Mouse (Mus musculus): ENCODE results near the gene Asic1. TPM values are rescaled to one million over a fixed set of nuclear protein-coding genes. Genes with fewer than 3 reads are reported as not detected.

The Asic1 gene
- polyA plus RNA-seq, 1 experiment from 2014 or later = 0.83 TPM

DNA sequence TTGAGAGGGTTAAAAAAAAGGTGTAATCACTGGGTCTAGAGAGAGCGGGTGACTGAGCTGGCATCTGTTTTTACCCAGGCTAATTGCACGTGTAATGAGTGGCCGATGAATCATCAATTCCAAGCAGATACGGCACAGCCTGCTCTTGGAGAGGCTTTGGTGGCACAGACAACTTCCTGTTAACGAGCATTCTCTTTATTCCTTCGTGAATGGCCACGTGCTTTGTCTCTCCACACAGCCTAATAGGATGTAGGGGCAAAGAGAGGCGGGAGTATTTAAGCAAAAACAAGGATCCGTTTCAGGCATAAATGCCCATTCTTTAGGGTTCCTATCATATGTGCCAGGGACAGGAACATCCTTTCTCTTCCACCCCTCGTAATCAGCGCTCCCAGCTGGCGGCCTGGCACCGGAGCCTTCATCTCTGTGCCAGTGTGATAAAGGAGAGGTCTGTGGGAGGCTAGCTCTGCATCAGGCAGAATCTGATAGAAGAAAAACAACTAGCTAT is 45.2 kb downstream of the Asic1 start:
- DNase-seq (no peak), ATAC-seq (ENCODE audit: insufficient read depth) (no peak)
- no peak overlapping the region for H3K4me3 ChIP-seq (ENCODE audit: low read depth, low read length)
- no peaks in the 10 kb centered on the region for H3K4me1 ChIP-seq (ENCODE audit: insufficient read depth)
- H3K36me3 ChIP-seq (ENCODE audit: insufficient read depth) = peaks cover 53% of the 10 kb centered on the region
- TF ChIP-seq CTCF (IDR thresholded peaks at IDR 0.05; ENCODE audit: low read depth) = no peak
- no peak overlapping the region for H3K4me2 ChIP-seq
- WGBS = 83% methylated on average over 13 of the region's 13 CpGs
- H3K27ac ChIP-seq (ENCODE audit: low read depth) = no peak overlapping the region
- no peak overlapping the region for H3K9ac ChIP-seq
- H3K27me3 ChIP-seq (ENCODE audit: insufficient read depth, low read length) = no peaks in the 10 kb centered on the region
- H3K9me3 ChIP-seq (ENCODE audit: low read depth, low read length) = no peaks in the 10 kb centered on the region

DNA sequence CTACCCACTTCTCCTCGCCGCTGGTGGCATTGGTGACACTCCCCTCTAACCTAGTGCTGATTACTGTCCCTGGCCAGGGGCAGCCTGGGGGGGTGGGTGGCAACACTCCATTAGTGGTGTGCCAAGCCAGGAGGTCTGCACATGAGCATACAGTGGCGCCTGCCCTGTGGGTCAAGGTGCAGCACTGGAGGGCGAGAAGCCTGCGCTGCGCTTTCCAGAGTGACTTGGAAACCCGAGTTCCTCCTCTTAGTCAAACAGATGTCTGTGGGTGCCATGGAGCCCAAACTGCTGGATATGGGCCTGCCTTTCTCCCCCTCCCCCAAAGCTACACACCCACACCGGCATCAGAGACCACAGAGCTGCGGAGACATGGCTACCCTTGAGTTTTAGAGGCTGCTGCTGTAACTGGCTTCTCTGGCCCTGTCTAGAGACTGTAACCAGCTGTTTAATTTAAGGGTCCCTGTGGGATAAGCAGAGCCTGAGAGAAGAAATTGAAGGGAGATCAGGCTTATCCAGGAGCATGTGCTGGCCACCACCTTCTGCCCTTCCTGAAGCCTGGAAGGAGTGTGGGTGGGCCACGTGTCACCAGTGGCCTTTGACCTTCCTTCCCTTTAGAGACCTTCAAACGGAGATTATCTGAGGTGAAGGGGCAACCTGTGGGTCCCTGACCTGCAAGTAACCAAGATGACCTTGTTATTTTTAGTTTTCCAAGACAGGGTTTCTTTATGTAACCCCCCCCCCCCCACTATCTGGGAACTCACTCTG is 46.0 kb downstream of the Asic1 start:
- DNase-seq = peak; percentile 22
- ATAC-seq (ENCODE audit: insufficient read depth) = no peak
- no peak for TF ChIP-seq CTCF (IDR thresholded peaks at IDR 0.05; ENCODE audit: low read depth)
- H3K9me3 ChIP-seq (ENCODE audit: low read depth, low read length) = no peaks in the 10 kb centered on the region
- 55% methylated on average over 11 of the region's 11 CpGs for WGBS
- peaks cover 49% of the 10 kb centered on the region for H3K36me3 ChIP-seq (ENCODE audit: insufficient read depth)
- no peak overlapping the region for H3K4me3 ChIP-seq (ENCODE audit: low read depth, low read length)
- H3K4me2 ChIP-seq = no peak overlapping the region
- no peak overlapping the region for H3K9ac ChIP-seq
- no peaks in the 10 kb centered on the region for H3K27me3 ChIP-seq (ENCODE audit: insufficient read depth, low read length)
- H3K4me1 ChIP-seq (ENCODE audit: insufficient read depth) = no peaks in the 10 kb centered on the region
- H3K27ac ChIP-seq (ENCODE audit: low read depth) = no peak overlapping the region

DNA sequence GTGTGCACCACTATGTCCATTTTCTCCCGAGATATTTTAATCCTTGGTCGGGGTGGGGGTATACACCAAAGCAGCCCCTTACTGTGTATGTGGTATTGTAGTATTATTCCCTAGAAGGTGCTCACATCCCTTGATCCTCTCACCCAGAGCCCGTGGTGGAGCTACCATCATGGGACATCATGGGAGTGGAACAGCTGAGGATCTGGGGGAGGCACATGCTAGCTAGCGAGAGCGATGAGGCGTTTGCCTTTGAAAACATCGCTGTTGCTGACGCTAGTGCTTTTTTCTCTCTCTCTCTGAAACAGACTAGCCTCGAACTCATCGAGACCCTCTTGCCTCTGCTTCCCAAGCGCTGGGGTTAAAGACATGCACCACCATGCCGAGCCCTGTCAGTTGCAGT is 46.6 kb downstream of the Asic1 start:
- no peaks in the 10 kb centered on the region for H3K27me3 ChIP-seq (ENCODE audit: insufficient read depth, low read length)
- no peaks in the 10 kb centered on the region for H3K4me1 ChIP-seq (ENCODE audit: insufficient read depth)
- H3K27ac ChIP-seq (ENCODE audit: low read depth) = no peak overlapping the region
- no peaks in the 10 kb centered on the region for H3K9me3 ChIP-seq (ENCODE audit: low read depth, low read length)
- ATAC-seq (ENCODE audit: insufficient read depth) = no peak
- WGBS = 84% methylated on average over 12 of the region's 12 CpGs
- no peak overlapping the region for H3K4me2 ChIP-seq
- no peak overlapping the region for H3K9ac ChIP-seq
- H3K36me3 ChIP-seq (ENCODE audit: insufficient read depth) = peaks cover 43% of the 10 kb centered on the region
- no peak for TF ChIP-seq CTCF (IDR thresholded peaks at IDR 0.05; ENCODE audit: low read depth)
- no peak overlapping the region for H3K4me3 ChIP-seq (ENCODE audit: low read depth, low read length)
- DNase-seq = no peak

DNA sequence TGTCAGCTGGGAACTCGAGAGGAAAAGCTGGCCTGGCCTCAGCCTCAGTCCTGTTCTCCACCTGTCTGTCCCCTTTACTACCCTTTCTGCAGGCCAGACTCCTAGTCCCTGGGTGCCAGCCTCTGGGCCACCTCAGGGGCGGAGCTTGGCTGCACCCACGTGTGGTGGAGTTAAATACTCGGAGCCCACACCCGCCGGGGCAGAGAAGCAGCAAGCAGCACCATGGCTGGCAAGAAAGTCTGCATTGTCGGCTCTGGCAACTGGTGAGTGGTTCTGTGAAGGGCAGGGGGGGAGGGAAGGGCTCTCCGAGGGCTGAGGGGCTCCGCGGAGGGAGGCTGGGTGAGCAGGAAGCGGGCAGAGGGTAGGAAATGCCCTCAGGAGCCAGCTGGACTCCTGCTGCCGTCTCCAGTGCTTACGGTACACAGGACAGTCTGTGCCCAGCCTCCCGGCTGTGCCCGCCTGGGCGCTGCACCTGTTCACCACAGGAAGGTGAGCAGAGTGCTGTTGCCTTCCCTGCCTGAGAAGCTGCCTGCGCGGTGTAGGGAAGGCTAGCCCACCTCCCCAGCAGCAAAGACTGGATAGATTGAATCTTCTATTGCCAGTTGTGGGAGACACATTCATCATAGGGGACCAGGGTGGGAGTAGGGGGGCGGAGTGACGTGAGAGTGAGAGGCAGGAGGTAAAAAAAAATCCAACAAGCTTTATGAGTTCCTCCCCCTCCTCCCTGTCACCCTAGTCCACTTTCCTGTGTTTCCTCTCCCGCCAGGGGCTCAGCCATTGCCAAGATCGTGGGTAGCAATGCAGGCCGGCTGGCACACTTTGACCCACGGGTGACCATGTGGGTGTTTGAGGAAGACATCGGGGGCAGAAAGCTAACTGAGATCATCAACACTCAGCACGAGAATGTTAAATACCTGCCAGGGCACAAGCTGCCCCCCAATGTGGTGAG is 47.5 kb downstream of the Asic1 start, which contains the start of gene Gpd1:
TSS of gene Gpd1 (plus strand) at position 130 of the 949 bp plus-strand sequence.
- Histone ChIP-seq H3K36me3 (ENCODE audit: insufficient read depth) (peaks cover 34% of the 10 kb centered on the region), H3K27me3 (ENCODE audit: insufficient read depth, low read length) (no peaks in the 10 kb centered on the region), H3K9ac (no peak within 1 kb of the TSS), H3K4me2 (no peak within 1 kb of the TSS), H3K4me3 (ENCODE audit: low read depth, low read length) (no peak within 1 kb of the TSS), H3K27ac (ENCODE audit: low read depth) (no peak within 1 kb of the TSS; the same call in 1 of the 2 replicates), H3K9me3 (ENCODE audit: low read depth, low read length) (no peaks in the 10 kb centered on the region), H3K4me1 (ENCODE audit: insufficient read depth) (no peaks in the 10 kb centered on the region)
- DNase-seq (no peak), ATAC-seq (ENCODE audit: insufficient read depth) (no peak)
- WGBS = 59% methylated on average over 26 of the region's 26 CpGs
- TF ChIP-seq CTCF (IDR thresholded peaks at IDR 0.05; ENCODE audit: low read depth) = no peak

DNA sequence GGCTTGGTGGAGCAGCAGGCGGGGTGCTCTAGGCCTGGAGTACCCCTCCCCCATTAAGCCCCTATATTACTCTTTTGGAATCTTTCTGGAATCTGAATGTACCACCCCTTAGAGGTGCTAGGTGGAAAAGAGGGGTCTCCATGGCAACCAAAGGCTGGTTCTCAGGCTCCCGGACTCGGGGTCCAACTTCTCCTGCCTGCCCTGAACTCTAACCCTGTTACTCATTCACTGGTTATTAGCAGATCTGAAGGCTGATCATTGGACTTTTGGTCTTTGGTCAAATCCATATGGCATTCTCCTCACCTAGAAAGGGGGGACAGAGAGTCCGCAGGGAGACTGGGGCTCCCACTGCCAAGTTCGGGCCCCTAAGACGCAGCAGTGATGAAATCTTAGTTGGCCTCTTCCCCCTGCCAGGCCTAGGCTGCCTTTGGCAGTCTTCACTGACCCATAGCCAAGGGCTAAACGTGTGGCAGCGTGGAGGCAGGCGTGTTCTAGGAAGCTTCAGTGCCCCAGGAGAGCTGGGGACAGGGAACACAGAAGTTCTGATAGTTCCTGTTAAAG is 48.4 kb downstream of the Asic1 start:
- Histone ChIP-seq H3K4me1 (ENCODE audit: insufficient read depth) (peaks cover 4% of the 10 kb centered on the region; the same call in 1 of the 2 replicates), H3K4me3 (ENCODE audit: low read depth, low read length) (no peak overlapping the region), H3K9ac (no peak overlapping the region), H3K27ac (ENCODE audit: low read depth) (no peak overlapping the region), H3K4me2 (no peak overlapping the region), H3K36me3 (ENCODE audit: insufficient read depth) (peaks cover 25% of the 10 kb centered on the region), H3K27me3 (ENCODE audit: insufficient read depth, low read length) (no peaks in the 10 kb centered on the region), H3K9me3 (ENCODE audit: low read depth, low read length) (no peaks in the 10 kb centered on the region)
- ATAC-seq (ENCODE audit: insufficient read depth) (no peak), DNase-seq (no peak)
- TF ChIP-seq CTCF (IDR thresholded peaks at IDR 0.05; ENCODE audit: low read depth) = no peak
- WGBS = 81% methylated on average over 9 of the region's 9 CpGs

DNA sequence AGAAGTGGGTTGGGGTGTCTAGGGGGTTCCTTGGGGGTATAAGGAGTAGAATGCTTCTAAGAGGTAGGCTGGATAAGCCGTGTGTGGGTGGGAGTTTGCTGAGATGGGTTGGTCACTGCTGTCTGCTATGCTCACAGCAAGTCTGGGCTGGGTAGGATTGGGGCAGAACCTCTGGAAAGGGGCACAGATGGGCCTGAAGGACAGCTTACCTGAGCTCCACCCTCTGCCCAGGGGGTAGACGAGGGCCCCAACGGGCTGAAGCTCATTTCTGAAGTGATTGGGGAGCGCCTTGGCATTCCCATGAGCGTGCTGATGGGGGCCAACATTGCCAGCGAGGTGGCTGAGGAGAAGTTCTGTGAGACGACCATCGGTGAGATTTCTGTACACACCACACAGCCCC is 49.7 kb downstream of the Asic1 start:
- H3K4me1 ChIP-seq (ENCODE audit: insufficient read depth) = peaks cover 8% of the 10 kb centered on the region; the same call in 1 of the 2 replicates
- no peak overlapping the region for H3K4me2 ChIP-seq
- no peaks in the 10 kb centered on the region for H3K9me3 ChIP-seq (ENCODE audit: low read depth, low read length)
- DNase-seq (no peak), ATAC-seq (ENCODE audit: insufficient read depth) (no peak)
- no peaks in the 10 kb centered on the region for H3K27me3 ChIP-seq (ENCODE audit: insufficient read depth, low read length)
- WGBS = 74% methylated on average over 8 of the region's 8 CpGs
- H3K9ac ChIP-seq = no peak overlapping the region
- H3K4me3 ChIP-seq (ENCODE audit: low read depth, low read length) = no peak overlapping the region
- no peak overlapping the region for H3K27ac ChIP-seq (ENCODE audit: low read depth)
- peaks cover 12% of the 10 kb centered on the region; the same call in 1 of the 2 replicates for H3K36me3 ChIP-seq (ENCODE audit: insufficient read depth)
- TF ChIP-seq CTCF (IDR thresholded peaks at IDR 0.05; ENCODE audit: low read depth) = no peak
